Mouse (Mus musculus): ENCODE data around the gene Svbp. TPM values are rescaled to one million over a fixed set of nuclear protein-coding genes. Genes with fewer than 3 reads are reported as not detected.

Gene Svbp
- total RNA-seq, 2 experiments from 2014 or later = 9.7 to 11.9 TPM

- Histone ChIP-seq H3K27ac (peak overlapping the region; percentile 87), H3K4me3 (peak overlapping the region; percentile 99)
- no peak for DNase-seq
- intact Hi-C loops (cut with DNase I) = loop anchor here (10.0 kb wide), 1 partner anchor 91 kb away; the partner anchor contains the start of gene Slc2a1
- no peak for TF ChIP-seq CTCF (IDR thresholded peaks at IDR 0.05)
These were observed 645 bp downstream of the Svbp start for GRCm38 (mm10) chr4:119195582-119196320.

GRCm38 (mm10) chr4:119198105-119198504 is 3.0 kb downstream of the Svbp start:
- intact Hi-C loops (cut with DNase I) = loop anchor here (10.0 kb wide), 1 partner anchor 93 kb away; the partner anchor contains the start of gene Slc2a1

GRCm38 (mm10) chr4:119204672-119205071 is 9.6 kb downstream of the Svbp start:
- TF ChIP-seq CTCF (IDR thresholded peaks at IDR 0.05) = peak; percentile 89
- intact Hi-C loops (cut with DNase I) = loop anchor here (2.0 to 5.0 kb wide), 2 partner anchors 37 to 200 kb away; no protein-coding TSS in a partner anchor
- Histone ChIP-seq H3K4me3 (0 out of 2 replicates have a peak overlapping the region, but pooled peaks have one; percentile 11), H3K27ac (no peak overlapping the region)
- peak; percentile 70 for DNase-seq

More at GRCm38 (mm10) chr4:119198105-119198504, 3.0 kb downstream of the Svbp start:
- no peak overlapping the region for H3K4me3 ChIP-seq
- no peak for DNase-seq
- TF ChIP-seq CTCF (IDR thresholded peaks at IDR 0.05) = no peak
- H3K27ac ChIP-seq = no peak overlapping the region

- no peak overlapping the region for H3K27ac ChIP-seq
- no peak for TF ChIP-seq CTCF (IDR thresholded peaks at IDR 0.05)
- H3K4me3 ChIP-seq = no peak overlapping the region
- no peak for DNase-seq
- intact Hi-C loops (cut with DNase I) = no loop called here
These were observed 21.6 kb downstream of the Svbp start for GRCm38 (mm10) chr4:119216667-119217066.

GRCm38 (mm10) chr4:119218169-119218568 is 23.1 kb downstream of the Svbp start, which contains the start of gene Tmem269:
Gene Tmem269, minus strand, starts transcription at chr4:119218217.
- no peak for DNase-seq
- intact Hi-C loops (cut with DNase I) = no loop called here
- TF ChIP-seq CTCF (IDR thresholded peaks at IDR 0.05) = no peak
- H3K27ac ChIP-seq = no peak within 1 kb of the TSS
- no peak within 1 kb of the TSS for H3K4me3 ChIP-seq

- DNase-seq = no peak
- intact Hi-C loops (cut with DNase I) = no loop called here
- no peak overlapping the region for H3K27ac ChIP-seq
- peak; percentile 64 for TF ChIP-seq CTCF (IDR thresholded peaks at IDR 0.05)
- H3K4me3 ChIP-seq = no peak overlapping the region
These were observed 28.6 kb downstream of the Svbp start for GRCm38 (mm10) chr4:119223696-119224095.

- no peak for TF ChIP-seq CTCF (IDR thresholded peaks at IDR 0.05)
- DNase-seq = no peak
- H3K27ac ChIP-seq = no peak overlapping the region
- H3K4me3 ChIP-seq = no peak overlapping the region
- intact Hi-C loops (cut with DNase I) = no loop called here
These were observed 29.4 kb downstream of the Svbp start for GRCm38 (mm10) chr4:119224534-119224933.

GRCm38 (mm10) chr4:119225719-119226118 is 30.6 kb downstream of the Svbp start:
- no peak for TF ChIP-seq CTCF (IDR thresholded peaks at IDR 0.05)
- Histone ChIP-seq H3K27ac (no peak overlapping the region), H3K4me3 (no peak overlapping the region)
- intact Hi-C loops (cut with DNase I) = no loop called here
- DNase-seq = no peak

GRCm38 (mm10) chr4:119226751-119227150 is 31.6 kb downstream of the Svbp start:
- TF ChIP-seq CTCF (IDR thresholded peaks at IDR 0.05) = no peak
- Histone ChIP-seq H3K4me3 (no peak overlapping the region), H3K27ac (no peak overlapping the region)
- no peak for DNase-seq
- intact Hi-C loops (cut with DNase I) = no loop called here

- Histone ChIP-seq H3K27ac (peak within 1 kb of the TSS; percentile 93), H3K4me3 (peak within 1 kb of the TSS; percentile 99)
- intact Hi-C loops (cut with DNase I) = loop anchor here (5.0 to 10.0 kb wide), 2 partner anchors 305 to 902 kb away; partner anchors contain the start of genes Foxj3 and Frg2f1
- TF ChIP-seq CTCF (IDR thresholded peaks at IDR 0.05) = no peak
- peak; percentile 99 for DNase-seq
These were observed 37.5 kb downstream of the Svbp start, which contains the start of the genes AU022252 and P3h1 for GRCm38 (mm10) chr4:119232410-119233255. Gene AU022252, minus strand, starts transcription at chr4:119232712. Gene P3h1, plus strand, starts transcription at chr4:119232915.

GRCm38 (mm10) chr4:119233256-119233901 is 38.3 kb downstream of the Svbp start:
- DNase-seq = peak; percentile 52

GRCm38 (mm10) chr4:119234348-119234747 is 39.2 kb downstream of the Svbp start:
- no peak for TF ChIP-seq CTCF (IDR thresholded peaks at IDR 0.05)
- intact Hi-C loops (cut with DNase I) = loop anchor here (5.0 to 10.0 kb wide), 2 partner anchors 303 to 900 kb away; partner anchors contain the start of genes Foxj3 and Frg2f1
- Histone ChIP-seq H3K4me3 (peak overlapping the region; percentile 99), H3K27ac (peak overlapping the region; percentile 93; the same call in 1 of the 2 replicates)
- no peak for DNase-seq

More at GRCm38 (mm10) chr4:119233256-119233901, 38.3 kb downstream of the Svbp start:
- peak; percentile 26 for TF ChIP-seq CTCF (IDR thresholded peaks at IDR 0.05)
- intact Hi-C loops (cut with DNase I) = loop anchor here (5.0 to 10.0 kb wide), 2 partner anchors 304 to 901 kb away; partner anchors contain the start of genes Foxj3 and Frg2f1
- Histone ChIP-seq H3K4me3 (peak overlapping the region; percentile 99), H3K27ac (peak overlapping the region; percentile 93)

Measured in gastrocnemius, adult 2 months (tissue).